Mouse (Mus musculus) heart, postnatal 0 days (tissue): ENCODE measurements around the gene Traf5.

Experiments used
- CTCF ChIP-seq: IDR thresholded peaks from 2 replicates; pipeline ENCODE4 v1.5.1; 2016; ENCODE audit warnings: antibody characterized with exemption, control low read depth, low read depth
- EP300 ChIP-seq: IDR thresholded peaks from 2 replicates; pipeline ENCODE4 v1.6.1; 2016; ENCODE audit warnings: antibody characterized with exemption, low read depth

GRCm38 (mm10) chr1:191994476-191994875 is 97.9 kb downstream of the Traf5 start:
- TF ChIP-seq CTCF (no peak), EP300 (no peak)
